Mouse (Mus musculus): ENCODE results near the gene Arhgef28. TPM values are rescaled to one million over a fixed set of nuclear protein-coding genes. Genes with fewer than 3 reads are reported as not detected.

The Arhgef28 gene
- polyA plus RNA-seq, 1 experiment from 2014 or later = 26.1 TPM

GRCm38 (mm10) chr13:98143000-98143399 lies 63.2 kb downstream of the Arhgef28 start:
- DNase-seq (ENCODE audit: low spot score) (no peak), ATAC-seq (ENCODE audit: low FRiP score) (no peak)
- Histone ChIP-seq H3K9me3 (ENCODE audit: control insufficient read depth, low read length) (no peaks in the 10 kb centered on the region), H3K4me2 (replicated peaks) (no peak overlapping the region), H3K4me3 (replicated peaks; ENCODE audit: low read length) (no peak overlapping the region), H3K9ac (no peak overlapping the region), H3K4me1 (replicated peaks; ENCODE audit: control insufficient read depth, insufficient read depth, low read length) (no peaks in the 10 kb centered on the region), H3K27me3 (ENCODE audit: control insufficient read depth, insufficient read depth, low read length) (no peaks in the 10 kb centered on the region), H3K36me3 (replicated peaks; ENCODE audit: control insufficient read depth, insufficient read depth) (no peaks in the 10 kb centered on the region), H3K27ac (no peak overlapping the region)
- 95% methylated on average over 10 of the region's 10 CpGs for WGBS

GRCm38 (mm10) chr13:98140626-98141025 lies 65.6 kb downstream of the Arhgef28 start:
- H3K36me3 ChIP-seq (replicated peaks; ENCODE audit: control insufficient read depth, insufficient read depth) = no peaks in the 10 kb centered on the region
- no peak for ATAC-seq (ENCODE audit: low FRiP score)
- WGBS = 82% methylated on average over 9 of the region's 9 CpGs
- H3K9ac ChIP-seq = no peak overlapping the region
- no peak overlapping the region for H3K27ac ChIP-seq
- DNase-seq (ENCODE audit: low spot score) = no peak
- no peak overlapping the region for H3K4me3 ChIP-seq (replicated peaks; ENCODE audit: low read length)
- H3K4me2 ChIP-seq (replicated peaks) = no peak overlapping the region
- no peaks in the 10 kb centered on the region for H3K4me1 ChIP-seq (replicated peaks; ENCODE audit: control insufficient read depth, insufficient read depth, low read length)
- no peaks in the 10 kb centered on the region for H3K27me3 ChIP-seq (ENCODE audit: control insufficient read depth, insufficient read depth, low read length)
- H3K9me3 ChIP-seq (ENCODE audit: control insufficient read depth, low read length) = no peaks in the 10 kb centered on the region

- no peaks in the 10 kb centered on the region for H3K9me3 ChIP-seq (ENCODE audit: control insufficient read depth, low read length)
- no peaks in the 10 kb centered on the region for H3K27me3 ChIP-seq (ENCODE audit: control insufficient read depth, insufficient read depth, low read length)
- ATAC-seq (ENCODE audit: low FRiP score) = no peak
- no peaks in the 10 kb centered on the region for H3K4me1 ChIP-seq (replicated peaks; ENCODE audit: control insufficient read depth, insufficient read depth, low read length)
- WGBS = 71% methylated on average over 4 of the region's 4 CpGs
- no peak for DNase-seq (ENCODE audit: low spot score)
- H3K4me3 ChIP-seq (replicated peaks; ENCODE audit: low read length) = no peak overlapping the region
- no peak overlapping the region for H3K4me2 ChIP-seq (replicated peaks)
- H3K36me3 ChIP-seq (replicated peaks; ENCODE audit: control insufficient read depth, insufficient read depth) = no peaks in the 10 kb centered on the region
- H3K9ac ChIP-seq = no peak overlapping the region
- no peak overlapping the region for H3K27ac ChIP-seq
These were observed 67.5 kb downstream of the Arhgef28 start for GRCm38 (mm10) chr13:98138786-98139185.

GRCm38 (mm10) chr13:98135890-98136555 lies 70.2 kb downstream of the Arhgef28 start:
- H3K36me3 ChIP-seq (replicated peaks; ENCODE audit: control insufficient read depth, insufficient read depth) = no peaks in the 10 kb centered on the region
- no peak overlapping the region for H3K9ac ChIP-seq
- H3K4me2 ChIP-seq (replicated peaks) = no peak overlapping the region
- H3K4me3 ChIP-seq (replicated peaks; ENCODE audit: low read length) = no peak overlapping the region
- H3K4me1 ChIP-seq (replicated peaks; ENCODE audit: control insufficient read depth, insufficient read depth, low read length) = no peaks in the 10 kb centered on the region
- H3K9me3 ChIP-seq (ENCODE audit: control insufficient read depth, low read length) = no peaks in the 10 kb centered on the region
- ATAC-seq (ENCODE audit: low FRiP score) = no peak
- no peak for DNase-seq (ENCODE audit: low spot score)
- WGBS = 42% methylated on average over 12 of the region's 12 CpGs
- no peaks in the 10 kb centered on the region for H3K27me3 ChIP-seq (ENCODE audit: control insufficient read depth, insufficient read depth, low read length)
- H3K27ac ChIP-seq = no peak overlapping the region

GRCm38 (mm10) chr13:98132951-98133350 lies 73.3 kb downstream of the Arhgef28 start:
- no peaks in the 10 kb centered on the region for H3K27me3 ChIP-seq (ENCODE audit: control insufficient read depth, insufficient read depth, low read length)
- DNase-seq (ENCODE audit: low spot score) (no peak), ATAC-seq (ENCODE audit: low FRiP score) (no peak)
- no peak overlapping the region for H3K27ac ChIP-seq
- H3K4me3 ChIP-seq (replicated peaks; ENCODE audit: low read length) = no peak overlapping the region
- H3K36me3 ChIP-seq (replicated peaks; ENCODE audit: control insufficient read depth, insufficient read depth) = no peaks in the 10 kb centered on the region
- H3K9me3 ChIP-seq (ENCODE audit: control insufficient read depth, low read length) = no peaks in the 10 kb centered on the region
- no peak overlapping the region for H3K4me2 ChIP-seq (replicated peaks)
- H3K4me1 ChIP-seq (replicated peaks; ENCODE audit: control insufficient read depth, insufficient read depth, low read length) = no peaks in the 10 kb centered on the region
- H3K9ac ChIP-seq = no peak overlapping the region
- 76% methylated on average over 5 of the region's 5 CpGs for WGBS

GRCm38 (mm10) chr13:98132264-98132663 lies 74.0 kb downstream of the Arhgef28 start:
- no peaks in the 10 kb centered on the region for H3K36me3 ChIP-seq (replicated peaks; ENCODE audit: control insufficient read depth, insufficient read depth)
- no peak for DNase-seq (ENCODE audit: low spot score)
- ATAC-seq (ENCODE audit: low FRiP score) = no peak
- H3K27ac ChIP-seq = no peak overlapping the region
- no peak overlapping the region for H3K4me3 ChIP-seq (replicated peaks; ENCODE audit: low read length)
- H3K9ac ChIP-seq = no peak overlapping the region
- H3K4me1 ChIP-seq (replicated peaks; ENCODE audit: control insufficient read depth, insufficient read depth, low read length) = no peaks in the 10 kb centered on the region
- no peak overlapping the region for H3K4me2 ChIP-seq (replicated peaks)
- 70% methylated on average over 6 of the region's 6 CpGs for WGBS
- H3K9me3 ChIP-seq (ENCODE audit: control insufficient read depth, low read length) = no peaks in the 10 kb centered on the region
- no peaks in the 10 kb centered on the region for H3K27me3 ChIP-seq (ENCODE audit: control insufficient read depth, insufficient read depth, low read length)

GRCm38 (mm10) chr13:98125666-98126065 lies 80.6 kb downstream of the Arhgef28 start:
- no peak for ATAC-seq (ENCODE audit: low FRiP score)
- 65% methylated on average over 5 of the region's 5 CpGs for WGBS
- H3K4me3 ChIP-seq (replicated peaks; ENCODE audit: low read length) = no peak overlapping the region

GRCm38 (mm10) chr13:98124113-98124745 lies 82.0 kb downstream of the Arhgef28 start:
- Histone ChIP-seq H3K4me2 (replicated peaks) (no peak overlapping the region), H3K27ac (no peak overlapping the region), H3K9me3 (ENCODE audit: control insufficient read depth, low read length) (no peaks in the 10 kb centered on the region), H3K4me1 (replicated peaks; ENCODE audit: control insufficient read depth, insufficient read depth, low read length) (no peaks in the 10 kb centered on the region), H3K4me3 (replicated peaks; ENCODE audit: low read length) (no peak overlapping the region), H3K27me3 (ENCODE audit: control insufficient read depth, insufficient read depth, low read length) (no peaks in the 10 kb centered on the region), H3K9ac (no peak overlapping the region), H3K36me3 (replicated peaks; ENCODE audit: control insufficient read depth, insufficient read depth) (no peaks in the 10 kb centered on the region)
- WGBS = 83% methylated on average over 14 of the region's 14 CpGs
- DNase-seq (ENCODE audit: low spot score) (no peak), ATAC-seq (ENCODE audit: low FRiP score) (no peak)

More at GRCm38 (mm10) chr13:98125666-98126065, 80.6 kb downstream of the Arhgef28 start:
- Histone ChIP-seq H3K27ac (no peak overlapping the region), H3K4me1 (replicated peaks; ENCODE audit: control insufficient read depth, insufficient read depth, low read length) (no peaks in the 10 kb centered on the region), H3K9ac (no peak overlapping the region), H3K4me2 (replicated peaks) (no peak overlapping the region), H3K9me3 (ENCODE audit: control insufficient read depth, low read length) (no peaks in the 10 kb centered on the region), H3K36me3 (replicated peaks; ENCODE audit: control insufficient read depth, insufficient read depth) (no peaks in the 10 kb centered on the region), H3K27me3 (ENCODE audit: control insufficient read depth, insufficient read depth, low read length) (no peaks in the 10 kb centered on the region)
- DNase-seq (ENCODE audit: low spot score) = no peak

GRCm38 (mm10) chr13:98122766-98123165 lies 83.5 kb downstream of the Arhgef28 start:
- H3K4me1 ChIP-seq (replicated peaks; ENCODE audit: control insufficient read depth, insufficient read depth, low read length) = no peaks in the 10 kb centered on the region
- H3K27me3 ChIP-seq (ENCODE audit: control insufficient read depth, insufficient read depth, low read length) = no peaks in the 10 kb centered on the region
- H3K36me3 ChIP-seq (replicated peaks; ENCODE audit: control insufficient read depth, insufficient read depth) = no peaks in the 10 kb centered on the region
- H3K4me3 ChIP-seq (replicated peaks; ENCODE audit: low read length) = no peak overlapping the region
- no peaks in the 10 kb centered on the region for H3K9me3 ChIP-seq (ENCODE audit: control insufficient read depth, low read length)
- H3K27ac ChIP-seq = no peak overlapping the region
- ATAC-seq (ENCODE audit: low FRiP score) (no peak), DNase-seq (ENCODE audit: low spot score) (no peak)
- H3K9ac ChIP-seq = no peak overlapping the region
- WGBS = 74% methylated on average over 4 of the region's 4 CpGs
- H3K4me2 ChIP-seq (replicated peaks) = no peak overlapping the region

Measured in hindbrain, embryonic 14.5 days (tissue).